Mouse (Mus musculus) thymus, adult 2 months (tissue): ENCODE data around the gene Celsr2. TPM values are rescaled to one million over a fixed set of nuclear protein-coding genes. Genes with fewer than 3 reads are reported as not detected.

Experiments used
- DNase-seq: peaks from one replicate; pipeline ENCODE4 v3.0.0; 2021
- H3K27ac ChIP-seq: fragments of 200-500 bp; 2 replicates; pipeline ENCODE4 v1.5.1; 2012; ENCODE audit warnings: low read length, control low read depth; ENCODE audit not compliant: control insufficient read depth, insufficient read depth
- H3K27me3 ChIP-seq: fragments of 200-500 bp; 2 replicates; pipeline ENCODE4 v1.6.1; 2012; ENCODE audit warnings: mild to moderate bottlenecking, low read length, moderate library complexity, mixed read lengths; ENCODE audit not compliant: control insufficient read depth, insufficient read depth
- H3K36me3 ChIP-seq: fragments of 200-500 bp; 2 replicates; pipeline ENCODE4 v1.6.1; 2012; ENCODE audit warnings: mild to moderate bottlenecking, low read length, moderate library complexity; ENCODE audit not compliant: control insufficient read depth, insufficient read depth
- H3K4me1 ChIP-seq: fragments of 200-500 bp; replicated peaks from 2 replicates; pipeline ENCODE4 v1.6.1; 2012; ENCODE audit warnings: low read length; ENCODE audit not compliant: control insufficient read depth, insufficient read depth
- H3K4me3 ChIP-seq: fragments of 200-500 bp; 2 replicates; pipeline ENCODE4 v1.5.1; 2012; ENCODE audit warnings: mild to moderate bottlenecking, low read length, control low read depth, moderate library complexity; ENCODE audit not compliant: control insufficient read depth, insufficient read depth
- CTCF ChIP-seq: fragments of 200-500 bp; IDR thresholded peaks from 2 replicates; pipeline ENCODE4 v1.5.1; 2012; ENCODE audit warnings: mild to moderate bottlenecking, control low read depth, low read length, moderate library complexity, borderline replicate concordance; ENCODE audit not compliant: control insufficient read depth, poor library complexity, insufficient read depth; ENCODE audit errors: extremely low read depth
- POLR2A ChIP-seq: fragments of 200-500 bp; IDR thresholded peaks from 2 replicates; pipeline ENCODE4 v1.6.1; 2012; ENCODE audit warnings: mild to moderate bottlenecking, low read length, control low read depth, moderate library complexity; ENCODE audit not compliant: control insufficient read depth, poor library complexity, insufficient read depth; ENCODE audit errors: extremely low read depth
- WGBS: fragments of 180-500 bp; shearing (Covaris S2); methylation state at CpG from one replicate; pipeline ENCODE4 v1.1.7; 2018; 5-methylcytosine and 5-hydroxymethylcytosine counted together
- polyA plus RNA-seq: library from polyadenylated mRNA; depleted of rRNA; stranded (reverse); fragments of >200 nt; gene quantifications from 2 replicates; pipeline ENCODE4 v1.2.3, GENCODE M21; 2012; rRNA removed

Gene Celsr2
- polyA plus RNA-seq, 1 experiment = 28.2 TPM

DNA sequence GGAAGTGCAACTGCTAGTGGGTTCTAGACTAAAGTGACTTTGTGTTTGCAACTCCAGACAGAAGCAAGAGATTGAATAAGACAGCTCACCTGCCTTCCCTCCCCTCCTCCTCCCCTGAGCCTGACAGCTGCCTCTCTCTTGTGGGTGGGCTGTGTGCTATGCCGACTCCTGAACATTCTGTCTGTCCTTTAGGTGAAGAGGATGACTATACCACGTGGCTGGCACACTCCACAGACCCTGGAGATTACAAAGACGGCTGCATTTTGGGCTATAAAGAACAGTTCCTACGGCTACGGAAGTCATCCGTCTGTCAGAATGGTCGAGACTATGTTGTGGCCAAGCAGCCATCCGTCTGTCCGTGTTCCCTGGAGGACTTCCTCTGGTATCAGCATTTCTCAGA, 67.0 kb downstream of the Celsr2 start:
- TF ChIP-seq CTCF (no peak), POLR2A (no peak)
- no peaks in the 10 kb centered on the region for H3K4me1 ChIP-seq
- no peak for DNase-seq
- H3K36me3 ChIP-seq = no peaks in the 10 kb centered on the region; the same call in 1 of the 2 replicates
- 91% methylated on average over 9 of the region's 9 CpGs for WGBS
- no peak overlapping the region for H3K27ac ChIP-seq
- H3K4me3 ChIP-seq = no peak overlapping the region
- H3K27me3 ChIP-seq = no peaks in the 10 kb centered on the region

DNA sequence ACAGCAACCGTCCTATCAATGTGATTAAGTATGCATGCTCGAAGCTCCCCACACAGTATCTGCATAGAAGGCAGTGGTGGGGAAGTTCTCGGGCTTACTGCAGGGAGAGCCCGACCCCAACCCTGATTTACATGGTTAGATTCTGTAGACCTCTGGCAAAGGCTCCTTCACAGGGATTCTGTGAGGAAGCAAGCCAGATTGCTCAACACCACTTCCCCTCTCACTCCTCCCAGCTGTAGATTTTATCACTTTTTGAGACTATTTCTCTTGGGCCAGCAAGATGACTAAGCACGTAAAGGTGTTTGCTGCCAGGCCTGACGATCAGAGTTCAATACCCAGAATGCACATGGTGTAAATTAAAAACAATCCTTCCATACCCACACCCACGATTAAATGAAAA, 69.5 kb downstream of the Celsr2 start:
- DNase-seq = no peak
- WGBS = 54% methylated on average over 7 of the region's 7 CpGs
- Histone ChIP-seq H3K4me1 (no peaks in the 10 kb centered on the region), H3K4me3 (no peak overlapping the region), H3K27me3 (no peaks in the 10 kb centered on the region), H3K27ac (no peak overlapping the region), H3K36me3 (no peaks in the 10 kb centered on the region; the same call in 1 of the 2 replicates)
- TF ChIP-seq CTCF (no peak), POLR2A (no peak)

DNA sequence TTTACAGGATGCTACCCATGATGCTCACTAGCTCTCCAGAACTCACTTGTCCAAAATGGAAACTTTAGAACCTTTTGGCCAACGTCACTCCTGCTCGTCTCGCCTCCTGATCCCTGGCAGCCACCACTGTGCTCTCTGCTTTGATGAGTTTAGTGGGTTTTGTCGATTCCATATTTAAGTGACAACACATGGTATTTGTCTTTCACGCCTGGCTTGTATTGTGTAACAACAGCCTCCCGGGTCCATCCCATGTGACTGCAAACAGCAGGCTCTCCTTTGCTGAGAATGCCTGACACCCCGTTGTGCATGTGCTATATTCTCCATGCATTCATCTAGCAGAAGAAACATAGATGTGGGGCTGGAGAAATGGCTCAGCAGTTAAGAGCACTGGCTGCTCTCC, 73.2 kb downstream of the Celsr2 start:
- Histone ChIP-seq H3K36me3 (no peaks in the 10 kb centered on the region), H3K4me3 (no peak overlapping the region), H3K4me1 (no peaks in the 10 kb centered on the region), H3K27ac (no peak overlapping the region), H3K27me3 (no peaks in the 10 kb centered on the region)
- WGBS = 95% methylated on average over 7 of the region's 7 CpGs
- DNase-seq = no peak
- TF ChIP-seq CTCF = no peak
- TF ChIP-seq POLR2A = no peak

DNA sequence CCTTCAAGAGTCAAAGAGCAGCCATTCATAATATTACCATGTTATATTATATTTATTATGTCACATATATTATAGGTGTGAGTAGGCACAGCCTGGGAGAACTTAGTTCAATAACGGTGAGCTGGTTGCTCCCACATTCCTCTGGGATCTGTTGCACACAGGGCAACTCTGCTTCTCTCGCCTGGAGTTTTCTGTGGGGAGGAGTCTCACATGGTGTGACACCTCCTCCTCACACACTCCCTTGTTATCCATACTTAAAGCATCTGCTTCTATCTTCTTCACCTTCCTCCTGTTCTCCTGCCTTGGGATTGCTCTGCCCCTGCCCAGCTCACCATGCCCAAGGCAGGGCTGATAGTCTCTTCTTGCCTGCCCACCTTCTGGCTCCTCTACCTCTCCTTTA, 74.3 kb downstream of the Celsr2 start:
- no peaks in the 10 kb centered on the region for H3K4me1 ChIP-seq
- no peaks in the 10 kb centered on the region for H3K27me3 ChIP-seq
- no peak overlapping the region for H3K4me3 ChIP-seq
- WGBS = 98% methylated on average over 2 of the region's 2 CpGs
- no peaks in the 10 kb centered on the region for H3K36me3 ChIP-seq
- DNase-seq = no peak
- no peak overlapping the region for H3K27ac ChIP-seq
- no peak for TF ChIP-seq POLR2A
- no peak for TF ChIP-seq CTCF

Other genes with a start within 250 kb of the Celsr2 start
- gene Amigo1, start 229.2 kb downstream of the Celsr2 start, polyA plus RNA-seq = 10.8 and 11.2 TPM in 2 replicates
- 21.9 and 23.0 TPM in 2 replicates for gene Cyb561d1, start 214.3 kb downstream of the Celsr2 start, polyA plus RNA-seq
- 38.0 and 38.8 TPM in 2 replicates for gene Atxn7l2, start 204.6 kb downstream of the Celsr2 start, polyA plus RNA-seq
- gene Sypl2, start 188.9 kb downstream of the Celsr2 start, polyA plus RNA-seq = 0.40 and 0.62 TPM in 2 replicates
- gene Psma5, start 158.6 kb downstream of the Celsr2 start, polyA plus RNA-seq = 57.5 and 71.3 TPM in 2 replicates
- gene Sort1, start 131.5 kb downstream of the Celsr2 start, polyA plus RNA-seq = 16.0 and 16.5 TPM in 2 replicates
- gene Mybphl, start 50.6 kb downstream of the Celsr2 start, polyA plus RNA-seq = 8.3 and 16.6 TPM in 2 replicates
- 27.9 and 29.9 TPM in 2 replicates for gene Psrc1, start 31.7 kb downstream of the Celsr2 start, polyA plus RNA-seq
- 45.7 and 46.5 TPM in 2 replicates for gene Sars, start 29.7 kb upstream of the Celsr2 start, polyA plus RNA-seq
- 0.16 TPM in 1 of 2 replicates, not detected in the other for gene 1700013F07Rik, start 118.6 kb upstream of the Celsr2 start, polyA plus RNA-seq
- 1.7 and 1.8 TPM in 2 replicates for gene 5330417C22Rik, start 121.0 kb upstream of the Celsr2 start, polyA plus RNA-seq
- 5.2 TPM in 2 replicates for gene Tmem167b, start 146.9 kb upstream of the Celsr2 start, polyA plus RNA-seq
- 3.0 and 4.5 TPM in 2 replicates for gene Taf13, start 156.1 kb upstream of the Celsr2 start, polyA plus RNA-seq
- 7.8 and 8.3 TPM in 2 replicates for gene Wdr47, start 175.7 kb upstream of the Celsr2 start, polyA plus RNA-seq
- gene Clcc1, start 238.4 kb upstream of the Celsr2 start, polyA plus RNA-seq = 47.5 and 51.0 TPM in 2 replicates